Mouse (Mus musculus) heart, adult 2 months (tissue): ENCODE measurements around the gene Vps9d1. TPM values are rescaled to one million over a fixed set of nuclear protein-coding genes. Genes with fewer than 3 reads are reported as not detected.
"Not testable (repeated sequence)": the region's sequence is repeated elsewhere in the genome, so short reads cannot be mapped to it uniquely, and the experiment has no call there.

Experiments used
- DNase-seq, 2 experiments: peaks; one replicate each; pipeline ENCODE4 v3.0.0; 2021
- H3K27ac ChIP-seq: fragments of 200-600 bp; 2 replicates; pipeline ENCODE4 v1.8.1; 2022
- H3K27me3 ChIP-seq: fragments of 200-500 bp; 2 replicates; pipeline ENCODE4 v1.6.1; 2012; ENCODE audit warnings: mild to moderate bottlenecking, low read length, inconsistent platforms, mixed read lengths; ENCODE audit not compliant: control insufficient read depth, insufficient read depth
- H3K36me3 ChIP-seq: fragments of 200-500 bp; 2 replicates; pipeline ENCODE4 v1.6.1; 2012; ENCODE audit warnings: low read length, inconsistent platforms; ENCODE audit not compliant: control insufficient read depth, insufficient read depth
- H3K4me1 ChIP-seq: fragments of 200-500 bp; 2 replicates; pipeline ENCODE4 v1.6.1; 2011; ENCODE audit warnings: low read length; ENCODE audit not compliant: control insufficient read depth, insufficient read depth
- H3K4me3 ChIP-seq: fragments of 200-600 bp; 2 replicates; pipeline ENCODE4 v1.8.1; 2022
- H3K79me2 ChIP-seq: fragments of 200-500 bp; replicated peaks from 2 replicates; pipeline ENCODE4 v1.6.1; 2012; ENCODE audit warnings: mild to moderate bottlenecking, inconsistent platforms, low read length, moderate library complexity, mixed read lengths; ENCODE audit not compliant: control insufficient read depth, insufficient read depth
- H3K9ac ChIP-seq: fragments of 200-500 bp; 2 replicates; pipeline ENCODE4 v1.6.1; 2012; ENCODE audit warnings: low read depth, mild to moderate bottlenecking, control low read depth, inconsistent platforms, low read length, mixed read lengths
- CTCF ChIP-seq: fragments of 200-600 bp; IDR thresholded peaks from 2 replicates; pipeline ENCODE4 v1.8.1; 2022; ENCODE audit warnings: antibody characterized with exemption, mild to moderate bottlenecking, moderate library complexity
- EP300 ChIP-seq: fragments of 200-500 bp; IDR thresholded peaks from 2 replicates; pipeline ENCODE4 v1.6.1; 2011; ENCODE audit warnings: low read depth, low read length, control low read depth; ENCODE audit not compliant: insufficient read depth
- POLR2A ChIP-seq: fragments of 200-500 bp; IDR thresholded peaks from 2 replicates; pipeline ENCODE4 v1.6.1; 2011; ENCODE audit warnings: mild to moderate bottlenecking, low read depth, low read length, control low read depth; ENCODE audit not compliant: insufficient read depth
- WGBS: fragments of 180-500 bp; shearing (Covaris S2); methylation state at CpG from one replicate; pipeline ENCODE4 v1.1.7; 2018; 5-methylcytosine and 5-hydroxymethylcytosine counted together
- intact Hi-C: fragments of 180-260 bp; cut with DNase I; formaldehyde crosslinking; loops from one replicate; pipeline ENCODE4 v1.15.1; 2025
- polyA plus RNA-seq: library from polyadenylated mRNA; depleted of rRNA; stranded (reverse); fragments of >200 nt; gene quantifications from 2 replicates; pipeline ENCODE4 v1.2.3, GENCODE M21; 2012
- total RNA-seq, 2 experiments: library from RNA; stranded (reverse); gene quantifications; 2 replicates each; pipeline ENCODE4 v1.2.3; 2021

Vps9d1 gene
- total and polyA plus RNA-seq, 3 experiments = 22.6 to 52.1 (median 34.3) TPM

- no peaks in the 10 kb centered on the region for H3K79me2 ChIP-seq
- WGBS = 84% methylated on average over 14 of the region's 14 CpGs
- intact Hi-C loops = no loop called here
- TF ChIP-seq CTCF = no peak
- TF ChIP-seq EP300 = no peak
- no peak for TF ChIP-seq POLR2A
- no peak for DNase-seq
- no peaks in the 10 kb centered on the region for H3K27me3 ChIP-seq
- H3K4me1 ChIP-seq = no peaks in the 10 kb centered on the region
- H3K4me3 ChIP-seq = no peak overlapping the region
- H3K27ac ChIP-seq = no peak overlapping the region
- no peak overlapping the region for H3K9ac ChIP-seq
- H3K36me3 ChIP-seq = no peaks in the 10 kb centered on the region
Measured at GRCm38 (mm10) chr8:123267926-123268656, 13.9 kb upstream of the Vps9d1 start.

GRCm38 (mm10) chr8:123257593-123257992 lies 3.4 kb upstream of the Vps9d1 start:
- 88% methylated on average over 8 of the region's 8 CpGs for WGBS
- H3K9ac ChIP-seq, H3K27me3 ChIP-seq, intact Hi-C loops, DNase-seq, H3K4me1 ChIP-seq, H3K79me2 ChIP-seq, H3K4me3 ChIP-seq, H3K36me3 ChIP-seq, H3K27ac ChIP-seq: not testable (repeated sequence)

GRCm38 (mm10) chr8:123257114-123257513 lies 3.0 kb upstream of the Vps9d1 start:
- 81% methylated on average over 3 of the region's 3 CpGs for WGBS
- H3K4me3 ChIP-seq = no peak overlapping the region
- no peak overlapping the region for H3K27ac ChIP-seq
- H3K79me2 ChIP-seq = no peaks in the 10 kb centered on the region
- TF ChIP-seq CTCF = no peak
- no peak for TF ChIP-seq EP300
- no peak for TF ChIP-seq POLR2A
- H3K9ac ChIP-seq = no peak overlapping the region
- peaks cover 3% of the 10 kb centered on the region for H3K4me1 ChIP-seq
- H3K27me3 ChIP-seq = no peaks in the 10 kb centered on the region
- no peaks in the 10 kb centered on the region for H3K36me3 ChIP-seq
- DNase-seq = no peak
- intact Hi-C loops = no loop called here

- H3K4me1 ChIP-seq = peaks cover 3% of the 10 kb centered on the region
- no peaks in the 10 kb centered on the region for H3K27me3 ChIP-seq
- intact Hi-C loops = loop anchor here (2.0 kb wide), 2 partner anchors 42 to 64 kb away; partner anchors contain the start of genes Chmp1a, Fanca and Spata33
- no peak for DNase-seq
- 54% methylated on average over 6 of the region's 6 CpGs for WGBS
- H3K36me3 ChIP-seq = no peaks in the 10 kb centered on the region
- peak overlapping the region; percentile 95 for H3K9ac ChIP-seq
- TF ChIP-seq POLR2A = no peak
- TF ChIP-seq CTCF = peak; percentile 22; the same call in 1 of the 2 replicates
- no peak overlapping the region; the same call in 1 of the 2 replicates for H3K27ac ChIP-seq
- H3K4me3 ChIP-seq = peak overlapping the region; percentile 85
- no peaks in the 10 kb centered on the region for H3K79me2 ChIP-seq
Measured at GRCm38 (mm10) chr8:123255170-123255569, 1.0 kb upstream of the Vps9d1 start.

GRCm38 (mm10) chr8:123253451-123254098 lies 573 bp downstream of the Vps9d1 start:
- TF ChIP-seq POLR2A (peak; percentile 31; the same call in 1 of the 2 replicates), CTCF (no peak)
- H3K79me2 ChIP-seq = no peaks in the 10 kb centered on the region
- intact Hi-C loops = loop anchor here (2.0 to 5.0 kb wide), 3 partner anchors 41 to 119 kb away; partner anchors contain the start of genes Chmp1a, Fanca, Spata33 and Tcf25
- H3K4me1 ChIP-seq = peaks cover 3% of the 10 kb centered on the region
- H3K27ac ChIP-seq = peak overlapping the region; percentile 95
- H3K27me3 ChIP-seq = no peaks in the 10 kb centered on the region
- WGBS = under 1% methylated on average over 40 of the region's 40 CpGs
- no peak for DNase-seq
- peak overlapping the region; percentile 98 for H3K9ac ChIP-seq
- peak overlapping the region; percentile 85 for H3K4me3 ChIP-seq
- H3K36me3 ChIP-seq = no peaks in the 10 kb centered on the region

DNA sequence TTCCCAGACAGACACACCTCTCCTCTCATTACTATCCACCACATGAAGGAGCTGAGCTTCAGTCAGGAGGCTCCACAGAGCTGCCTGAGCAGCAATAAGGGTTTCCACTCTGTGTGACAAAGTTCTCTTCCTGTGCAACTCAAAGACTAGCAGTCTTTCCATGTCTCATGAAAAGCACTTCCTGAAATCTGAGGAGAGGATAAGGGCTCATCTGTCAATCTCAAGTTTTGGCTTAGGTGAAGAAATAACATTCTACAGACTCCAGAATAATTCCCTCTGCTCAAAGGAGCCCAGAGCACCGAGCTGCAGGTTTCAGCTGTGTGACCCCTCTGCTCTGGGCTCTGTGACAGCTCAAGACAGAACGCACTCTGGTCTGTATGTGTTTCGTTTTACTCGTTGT lies 1.2 kb downstream of the Vps9d1 start:
- H3K4me1 ChIP-seq = peaks cover 3% of the 10 kb centered on the region
- H3K9ac ChIP-seq = peak overlapping the region; percentile 98
- TF ChIP-seq EP300 (no peak), POLR2A (no peak)
- intact Hi-C loops = loop anchor here (5.0 kb wide), 1 partner anchor 119 kb away; the partner anchor contains the start of gene Tcf25
- H3K27ac ChIP-seq = no peak overlapping the region; the same call in 1 of the 2 replicates
- H3K4me3 ChIP-seq = peak overlapping the region; percentile 85; the same call in 1 of the 2 replicates
- no peaks in the 10 kb centered on the region for H3K79me2 ChIP-seq
- no peaks in the 10 kb centered on the region for H3K36me3 ChIP-seq
- 12% methylated on average over 4 of the region's 4 CpGs for WGBS
- no peaks in the 10 kb centered on the region for H3K27me3 ChIP-seq
- DNase-seq = no peak
